Mouse (Mus musculus) frontal cortex, postnatal 25 days (tissue): Measurements from ENCODE around the gene Naga.

ENCODE experiments used
- DNase-seq, 2 experiments: peaks; one replicate each; pipeline ENCODE4 v3.0.0; 2022; ENCODE audit warnings: low spot score in 2 of 2

The Naga gene

GRCm38 (mm10) chr15:82354126-82354945, 15.6 kb upstream of the Naga start, which contains the start of gene Ndufa6:
Ndufa6 (minus strand) TSS chr15:82354322.
- peak; percentile 83 to 95 for DNase-seq

- no peak for DNase-seq
Measured at GRCm38 (mm10) chr15:82353745-82354113, 15.0 kb upstream of the Naga start.

- no peak for DNase-seq
Measured at GRCm38 (mm10) chr15:82353078-82353744, 14.5 kb upstream of the Naga start.

GRCm38 (mm10) chr15:82351480-82351879, 12.8 kb upstream of the Naga start:
- DNase-seq, result no peak

GRCm38 (mm10) chr15:82350349-82350748, 11.6 kb upstream of the Naga start:
- no peak for DNase-seq

GRCm38 (mm10) chr15:82348999-82349341, 10.2 kb upstream of the Naga start:
- no peak for DNase-seq

- no peak for DNase-seq
Measured at GRCm38 (mm10) chr15:82348258-82348998, 9.7 kb upstream of the Naga start.

- DNase-seq, result no peak
Measured at GRCm38 (mm10) chr15:82347852-82348251, 9.1 kb upstream of the Naga start.

- DNase-seq, result no peak
Measured at GRCm38 (mm10) chr15:82347303-82347676, 8.6 kb upstream of the Naga start.

- DNase-seq, result no peak
Measured at GRCm38 (mm10) chr15:82346580-82347302, 8.0 kb upstream of the Naga start.

- DNase-seq, result peak; percentile 94 to 97
Measured at GRCm38 (mm10) chr15:82345820-82346470, 7.2 kb upstream of the Naga start.

GRCm38 (mm10) chr15:82344971-82345370, 6.2 kb upstream of the Naga start:
- no peak for DNase-seq

GRCm38 (mm10) chr15:82343368-82344287, 4.9 kb upstream of the Naga start:
- no peak for DNase-seq

GRCm38 (mm10) chr15:82342543-82342935, 3.8 kb upstream of the Naga start:
- DNase-seq, result no peak

- no peak for DNase-seq
Measured at GRCm38 (mm10) chr15:82341675-82342542, 3.2 kb upstream of the Naga start.

- no peak for DNase-seq
Measured at GRCm38 (mm10) chr15:82341036-82341501, 2.3 kb upstream of the Naga start.

GRCm38 (mm10) chr15:82340414-82341035, 1.8 kb upstream of the Naga start:
- no peak for DNase-seq

- DNase-seq, result no peak
Measured at GRCm38 (mm10) chr15:82339634-82340254, 1.0 kb upstream of the Naga start.
